Mouse (Mus musculus) spleen, adult 2 months (tissue): Measurements from ENCODE around the gene Vmn1r142.
"Not testable (repeated sequence)": the region's sequence is repeated elsewhere in the genome, so short reads cannot be mapped to it uniquely, and the experiment has no call there.

Source experiments
- CTCF ChIP-seq: fragments of 200-500 bp; IDR thresholded peaks from 2 replicates; pipeline ENCODE4 v1.5.1; 2011; ENCODE audit warnings: mild to moderate bottlenecking, inconsistent platforms; ENCODE audit not compliant: insufficient read depth, insufficient read length, insufficient replicate concordance; ENCODE audit errors: extremely low read depth
- POLR2A ChIP-seq: fragments of 200-500 bp; IDR thresholded peaks from 2 replicates; pipeline ENCODE4 v1.6.1; 2011; ENCODE audit warnings: low read depth, low read length, inconsistent platforms

DNA sequence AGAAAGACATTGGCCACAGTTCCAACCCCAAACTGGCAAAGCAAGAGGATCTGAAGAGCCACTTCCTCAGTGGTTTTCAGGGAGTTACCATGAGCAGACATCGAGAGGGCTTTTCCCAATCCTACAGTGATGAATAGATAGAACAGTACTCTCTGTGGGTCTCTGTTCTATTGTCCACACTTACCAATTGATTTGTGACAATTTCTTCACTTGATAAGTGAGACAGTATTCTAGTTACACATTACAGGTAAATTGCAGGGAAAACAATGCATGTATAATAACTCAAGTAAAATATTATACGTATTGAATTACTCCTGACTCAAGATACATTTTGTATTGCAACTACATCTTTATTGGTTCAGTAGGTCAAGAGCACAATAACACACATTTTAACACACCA lies 37.3 kb upstream of the Vmn1r142 start, which contains the start of gene Gm8653:
- not testable (repeated sequence) for TF ChIP-seq POLR2A, CTCF
